Mouse (Mus musculus) erythroblast, embryonic 14.5 days (primary cell): ENCODE measurements around the gene Cd180. TPM values are rescaled to one million over a fixed set of nuclear protein-coding genes. Genes with fewer than 3 reads are reported as not detected.

Source experiments
- H3K27me3 ChIP-seq: 2 replicates; pipeline ENCODE4 v1.6.1; 2012; ENCODE audit warnings: inconsistent platforms; ENCODE audit not compliant: control insufficient read depth
- H3K36me3 ChIP-seq: 2 replicates; pipeline ENCODE4 v1.6.1; 2012; ENCODE audit warnings: mild to moderate bottlenecking, inconsistent platforms; ENCODE audit not compliant: control insufficient read depth
- H3K4me1 ChIP-seq: 2 replicates; pipeline ENCODE4 v1.6.1; 2012; ENCODE audit warnings: inconsistent platforms; ENCODE audit not compliant: control insufficient read depth
- H3K4me3 ChIP-seq: replicated peaks from 2 replicates; pipeline ENCODE3; 2012; ENCODE audit warnings: moderate library complexity, mild to moderate bottlenecking, inconsistent platforms
- H3K9me3 ChIP-seq: 2 replicates; pipeline ENCODE4 v1.6.1; 2012; ENCODE audit warnings: low read length, inconsistent platforms, mixed read lengths; ENCODE audit not compliant: control insufficient read depth
- GATA1 ChIP-seq: IDR thresholded peaks from 2 replicates; pipeline ENCODE4 v1.6.1; 2012; ENCODE audit warnings: low read length, inconsistent platforms, mixed read lengths
- TAL1 ChIP-seq: IDR thresholded peaks from 3 replicates; pipeline ENCODE4 v1.6.1; 2012; ENCODE audit warnings: low read length, inconsistent platforms, mixed read lengths
- polyA plus RNA-seq: library from polyadenylated mRNA; stranded (reverse); fragments of >175 nt; gene quantifications from 2 replicates; pipeline ENCODE4 v1.2.3, GENCODE M21; 2012

Cd180 gene
- polyA plus RNA-seq, 1 experiment: not detected

DNA sequence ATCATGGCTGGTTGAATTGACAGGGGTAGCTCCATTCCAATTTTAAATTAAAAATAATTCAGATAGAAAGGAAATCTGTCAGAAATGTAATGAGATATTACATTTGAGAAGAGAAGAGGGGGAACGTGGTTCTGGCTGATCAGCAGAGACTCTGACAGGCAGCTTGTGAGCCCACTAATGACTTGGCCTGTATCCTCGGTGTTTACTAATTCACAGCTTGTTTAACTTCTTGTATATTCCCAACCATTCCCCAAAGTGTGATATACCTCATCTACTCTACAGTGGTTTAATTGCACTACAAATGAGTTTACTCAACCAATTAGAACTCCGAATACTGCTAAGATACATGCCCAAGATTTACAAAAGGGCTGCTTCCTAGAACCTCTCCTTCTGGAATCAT is 85.9 kb downstream of the Cd180 start:
- Histone ChIP-seq H3K36me3 (no peaks in the 10 kb centered on the region; the same call in none of the 2 replicates), H3K9me3 (no peaks in the 10 kb centered on the region), H3K4me1 (peaks cover 8% of the 10 kb centered on the region), H3K27me3 (no peaks in the 10 kb centered on the region), H3K4me3 (no peak overlapping the region)
- TF ChIP-seq GATA1 (no peak), TAL1 (no peak)

DNA sequence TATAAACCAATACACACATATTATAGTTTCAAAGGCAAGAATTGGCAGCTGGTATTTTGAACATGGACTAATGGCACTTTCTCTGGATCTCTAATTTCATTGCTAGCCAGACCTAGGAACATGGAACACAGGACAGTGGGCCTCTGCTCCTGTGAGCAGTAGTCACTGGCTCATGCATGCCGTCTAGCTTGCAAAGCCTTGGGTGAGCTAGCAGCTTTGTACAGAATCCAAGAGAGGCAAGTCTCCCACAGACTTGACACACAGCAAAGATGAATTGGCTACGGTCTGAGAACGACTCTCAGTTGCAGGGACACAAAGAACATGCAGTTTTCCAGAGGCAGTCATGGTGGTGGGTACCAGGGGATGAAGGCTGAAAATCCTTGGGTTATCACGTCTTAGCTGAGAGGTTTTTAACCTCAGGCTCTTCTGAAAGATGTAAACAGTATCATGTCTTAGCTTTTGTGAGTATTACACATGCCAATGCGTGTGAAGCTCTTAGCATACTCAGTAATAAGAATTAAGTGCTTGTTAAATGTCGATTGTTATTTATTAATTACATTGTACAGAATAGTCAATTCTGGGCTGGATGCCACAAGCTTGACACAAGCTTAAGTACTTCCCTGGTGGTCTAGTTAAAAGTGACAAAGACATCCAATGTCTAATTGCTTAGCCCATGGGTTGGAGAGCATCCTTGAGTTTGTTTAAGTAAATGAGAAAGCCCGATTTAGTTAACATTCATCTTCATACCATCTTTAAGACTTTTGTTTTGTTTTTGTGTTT is 90.4 kb downstream of the Cd180 start:
- Histone ChIP-seq H3K27me3 (no peaks in the 10 kb centered on the region), H3K36me3 (peaks cover 2% of the 10 kb centered on the region; the same call in 1 of the 2 replicates), H3K9me3 (no peaks in the 10 kb centered on the region), H3K4me1 (peaks cover 5% of the 10 kb centered on the region), H3K4me3 (no peak overlapping the region)
- TF ChIP-seq TAL1: no peak
- TF ChIP-seq GATA1: no peak

DNA sequence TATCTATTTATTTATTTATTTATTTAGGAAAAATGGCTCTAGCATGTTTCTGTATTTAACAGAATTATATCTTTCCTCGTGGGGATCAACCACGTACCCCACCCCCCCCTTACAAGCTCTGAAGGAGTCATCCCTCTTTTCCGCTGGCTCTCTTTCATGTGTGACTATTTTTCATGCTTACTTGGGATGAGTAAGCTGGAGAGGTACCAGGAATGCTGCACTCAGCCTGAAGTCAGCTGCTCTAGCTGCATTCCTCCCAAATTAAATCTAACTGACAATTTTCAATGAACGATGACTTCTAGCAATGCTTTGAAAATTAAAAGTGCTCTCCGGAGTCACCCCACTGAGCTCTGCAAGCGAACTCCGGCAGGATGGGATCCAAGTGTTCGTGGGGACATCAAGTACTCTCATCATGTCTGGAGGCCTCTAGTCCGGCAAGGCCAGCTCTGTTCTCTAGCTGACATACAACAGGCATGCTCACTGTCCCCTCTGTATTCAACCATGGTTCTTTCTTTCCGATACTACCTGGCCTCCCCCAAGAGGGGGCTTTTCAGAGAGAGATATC is 93.4 kb downstream of the Cd180 start:
- H3K36me3 ChIP-seq: peaks cover 3% of the 10 kb centered on the region; the same call in 1 of the 2 replicates
- no peak overlapping the region for H3K4me3 ChIP-seq
- H3K9me3 ChIP-seq: no peaks in the 10 kb centered on the region
- TF ChIP-seq GATA1 (no peak), TAL1 (no peak)
- H3K27me3 ChIP-seq: no peaks in the 10 kb centered on the region
- H3K4me1 ChIP-seq: no peaks in the 10 kb centered on the region
